Mouse (Mus musculus) lung, embryonic 14.5 days (tissue): Measurements from ENCODE around the gene Sparcl1. TPM values are rescaled to one million over a fixed set of nuclear protein-coding genes. Genes with fewer than 3 reads are reported as not detected.

Source experiments
- ATAC-seq: fragments of 200-750 bp; cut with Nextera tagmentation; 2 replicates; pipeline ENCODE4 v1.8.0; 2017; ENCODE audit warnings: mild to moderate bottlenecking, moderate TSS enrichment, moderate library complexity; ENCODE audit not compliant: insufficient read depth
- DNase-seq: peaks from one replicate; pipeline ENCODE4 v3.0.0-alpha.2; 2015
- H3K27ac ChIP-seq: fragments of 300-500 bp; sonication (generic); 2 replicates; pipeline ENCODE4 v1.5.1; 2014; ENCODE audit warnings: low read depth, mild to moderate bottlenecking, moderate library complexity
- H3K27me3 ChIP-seq: fragments of 300-500 bp; sonication (generic); 2 replicates; pipeline ENCODE4 v1.6.1; 2014; ENCODE audit warnings: low read length, control low read depth; ENCODE audit not compliant: insufficient read depth
- H3K36me3 ChIP-seq: fragments of 300-500 bp; sonication (generic); 2 replicates; pipeline ENCODE4 v1.6.1; 2014; ENCODE audit warnings: control low read depth; ENCODE audit not compliant: insufficient read depth
- H3K4me1 ChIP-seq: fragments of 300-500 bp; sonication (generic); 2 replicates; pipeline ENCODE4 v1.6.1; 2014; ENCODE audit warnings: antibody characterized with exemption, control low read depth; ENCODE audit not compliant: insufficient read depth
- H3K4me2 ChIP-seq: fragments of 300-500 bp; sonication (generic); 2 replicates; pipeline ENCODE4 v1.6.1; 2014; ENCODE audit warnings: mild to moderate bottlenecking
- H3K4me3 ChIP-seq: fragments of 300-500 bp; sonication (generic); 2 replicates; pipeline ENCODE4 v1.5.1; 2014; ENCODE audit warnings: low read depth, low read length
- H3K9ac ChIP-seq: fragments of 300-500 bp; sonication (generic); 2 replicates; pipeline ENCODE4 v1.6.1; 2014
- H3K9me3 ChIP-seq: fragments of 300-500 bp; sonication (generic); 2 replicates; pipeline ENCODE4 v1.6.1; 2016; ENCODE audit warnings: low read depth, low read length, control low read depth
- CTCF ChIP-seq: IDR thresholded peaks from 2 replicates; pipeline ENCODE4 v1.5.1; 2016; ENCODE audit warnings: antibody characterized with exemption, low read depth
- whole genome bisulfite sequencing: fragments of 180-500 bp; shearing (Covaris S2); extraction: QIAGEN DNeasy Blood & Tissue Kit; methylation state at CpG from one replicate; pipeline ENCODE4 v1.1.7; 2014; 5-methylcytosine and 5-hydroxymethylcytosine counted together
- polyA plus RNA-seq: library from polyadenylated mRNA; unstranded; fragments of >200 nt; fragmentation: Nextera tagmentation; extraction: Ambion mirVana; gene quantifications from 2 replicates; pipeline ENCODE4 v1.2.1, GENCODE M21; 2014

Gene Sparcl1
- polyA plus RNA-seq, 1 experiment from 2014 or later = 296 TPM

- no peaks in the 10 kb centered on the region for H3K9me3 ChIP-seq
- H3K9ac ChIP-seq = no peak overlapping the region
- DNase-seq (no peak), ATAC-seq (no peak)
- 90% methylated on average over 11 of the region's 11 CpGs for WGBS
- no peak overlapping the region for H3K4me2 ChIP-seq
- TF ChIP-seq CTCF = no peak
- no peak overlapping the region for H3K4me3 ChIP-seq
- H3K27me3 ChIP-seq = no peaks in the 10 kb centered on the region
- H3K27ac ChIP-seq = no peak overlapping the region
- H3K36me3 ChIP-seq = peaks cover 58% of the 10 kb centered on the region
- no peaks in the 10 kb centered on the region for H3K4me1 ChIP-seq
These were observed 50.6 kb downstream of the Sparcl1 start for GRCm38 (mm10) chr5:104062773-104063551.

- Histone ChIP-seq H3K4me1 (no peaks in the 10 kb centered on the region), H3K36me3 (peaks cover 61% of the 10 kb centered on the region), H3K9me3 (no peaks in the 10 kb centered on the region), H3K9ac (no peak overlapping the region), H3K4me3 (no peak overlapping the region), H3K4me2 (no peak overlapping the region), H3K27ac (no peak overlapping the region), H3K27me3 (no peaks in the 10 kb centered on the region)
- no peak for DNase-seq
- 83% methylated on average over 13 of the region's 13 CpGs for WGBS
- ATAC-seq = no peak
- TF ChIP-seq CTCF = no peak
These were observed 51.4 kb downstream of the Sparcl1 start for GRCm38 (mm10) chr5:104061936-104062772.

GRCm38 (mm10) chr5:104060429-104060828, 53.1 kb downstream of the Sparcl1 start:
- no peaks in the 10 kb centered on the region for H3K9me3 ChIP-seq
- H3K27ac ChIP-seq = no peak overlapping the region
- H3K9ac ChIP-seq = no peak overlapping the region
- no peak overlapping the region for H3K4me2 ChIP-seq
- peaks cover 61% of the 10 kb centered on the region for H3K36me3 ChIP-seq
- TF ChIP-seq CTCF = no peak
- H3K4me3 ChIP-seq = no peak overlapping the region
- DNase-seq (no peak), ATAC-seq (no peak)
- WGBS = 89% methylated on average over 5 of the region's 5 CpGs
- no peaks in the 10 kb centered on the region for H3K4me1 ChIP-seq
- H3K27me3 ChIP-seq = no peaks in the 10 kb centered on the region

GRCm38 (mm10) chr5:104059628-104060027, 53.9 kb downstream of the Sparcl1 start:
- DNase-seq = peak; percentile 11
- no peak overlapping the region for H3K4me3 ChIP-seq
- no peak for TF ChIP-seq CTCF
- WGBS = 68% methylated on average over 9 of the region's 9 CpGs
- no peak overlapping the region for H3K27ac ChIP-seq
- H3K27me3 ChIP-seq = no peaks in the 10 kb centered on the region
- H3K4me1 ChIP-seq = no peaks in the 10 kb centered on the region
- no peak for ATAC-seq
- H3K9ac ChIP-seq = no peak overlapping the region; the same call in 1 of the 2 replicates
- no peaks in the 10 kb centered on the region for H3K9me3 ChIP-seq
- H3K4me2 ChIP-seq = no peak overlapping the region
- H3K36me3 ChIP-seq = peaks cover 61% of the 10 kb centered on the region

- WGBS = 61% methylated on average over 15 of the region's 15 CpGs
- peak; percentile 38 for DNase-seq
These were observed 55.5 kb downstream of the Sparcl1 start for GRCm38 (mm10) chr5:104058021-104058420.

GRCm38 (mm10) chr5:104056295-104056694, 57.2 kb downstream of the Sparcl1 start:
- Histone ChIP-seq H3K4me3 (no peak overlapping the region), H3K27ac (no peak overlapping the region), H3K27me3 (no peaks in the 10 kb centered on the region), H3K4me1 (no peaks in the 10 kb centered on the region), H3K9me3 (no peaks in the 10 kb centered on the region), H3K9ac (no peak overlapping the region), H3K4me2 (no peak overlapping the region), H3K36me3 (peaks cover 46% of the 10 kb centered on the region)
- DNase-seq (no peak), ATAC-seq (no peak)
- no peak for TF ChIP-seq CTCF
- 88% methylated on average over 7 of the region's 7 CpGs for WGBS

More at GRCm38 (mm10) chr5:104058021-104058420, 55.5 kb downstream of the Sparcl1 start:
- no peak for ATAC-seq
- peak; percentile 75 for TF ChIP-seq CTCF
- Histone ChIP-seq H3K4me1 (no peaks in the 10 kb centered on the region), H3K9ac (no peak overlapping the region), H3K27me3 (no peaks in the 10 kb centered on the region), H3K4me3 (no peak overlapping the region), H3K9me3 (no peaks in the 10 kb centered on the region), H3K27ac (no peak overlapping the region), H3K36me3 (peaks cover 52% of the 10 kb centered on the region), H3K4me2 (no peak overlapping the region)

- WGBS = 84% methylated on average over 4 of the region's 4 CpGs
- no peaks in the 10 kb centered on the region for H3K9me3 ChIP-seq
- DNase-seq (no peak), ATAC-seq (no peak)
- H3K4me1 ChIP-seq = no peaks in the 10 kb centered on the region
- peaks cover 46% of the 10 kb centered on the region for H3K36me3 ChIP-seq
- no peak overlapping the region for H3K4me3 ChIP-seq
- TF ChIP-seq CTCF = no peak
- no peak overlapping the region for H3K27ac ChIP-seq
- H3K4me2 ChIP-seq = no peak overlapping the region
- no peaks in the 10 kb centered on the region for H3K27me3 ChIP-seq
- no peak overlapping the region for H3K9ac ChIP-seq
These were observed 57.7 kb downstream of the Sparcl1 start for GRCm38 (mm10) chr5:104055816-104056215.
